Mouse (Mus musculus) liver, embryonic 13.5 days (tissue): Measurements from ENCODE around the gene Klhl10. TPM values are rescaled to one million over a fixed set of nuclear protein-coding genes. Genes with fewer than 3 reads are reported as not detected.
A peak's percentile ranks its signal among the peaks of the same experiment; 100 is the strongest.

ENCODE experiments used
- ATAC-seq: fragments of 200-750 bp; cut with Nextera tagmentation; 2 replicates; pipeline ENCODE4 v1.8.0; 2017; ENCODE audit warnings: low read depth, mild to moderate bottlenecking, moderate number of reproducible peaks, moderate library complexity
- DNase-seq: peaks from one replicate; pipeline ENCODE4 v3.0.0; 2022
- H3K27ac ChIP-seq: fragments of 300-500 bp; sonication (generic); 2 replicates; pipeline ENCODE4 v1.5.1; 2015; ENCODE audit warnings: moderate library complexity, mild to moderate bottlenecking, inconsistent platforms
- H3K27me3 ChIP-seq: fragments of 300-500 bp; sonication (generic); 2 replicates; pipeline ENCODE4 v1.6.1; 2015; ENCODE audit warnings: mild to moderate bottlenecking, inconsistent platforms
- H3K36me3 ChIP-seq: fragments of 300-500 bp; sonication (generic); 2 replicates; pipeline ENCODE4 v1.6.1; 2015; ENCODE audit warnings: mild to moderate bottlenecking, inconsistent platforms
- H3K4me1 ChIP-seq: fragments of 300-500 bp; sonication (generic); replicated peaks from 2 replicates; pipeline ENCODE4 v1.6.1; 2015; ENCODE audit warnings: inconsistent platforms
- H3K4me2 ChIP-seq: fragments of 300-500 bp; sonication (generic); 2 replicates; pipeline ENCODE4 v1.6.1; 2015; ENCODE audit warnings: inconsistent platforms, mild to moderate bottlenecking, moderate library complexity
- H3K4me3 ChIP-seq: fragments of 300-500 bp; sonication (generic); replicated peaks from 2 replicates; pipeline ENCODE4 v1.5.1; 2015; ENCODE audit warnings: mild to moderate bottlenecking, inconsistent platforms
- H3K9ac ChIP-seq: fragments of 300-500 bp; sonication (generic); 2 replicates; pipeline ENCODE4 v1.6.1; 2015; ENCODE audit warnings: mild to moderate bottlenecking, inconsistent platforms
- H3K9me3 ChIP-seq: fragments of 300-500 bp; sonication (generic); replicated peaks from 2 replicates; pipeline ENCODE4 v1.6.1; 2016; ENCODE audit warnings: inconsistent platforms
- WGBS: fragments of 180-500 bp; shearing (Covaris S2); methylation state at CpG from one replicate; pipeline ENCODE4 v1.1.7; 2015; ENCODE audit not compliant: insufficient replicate concordance; 5-methylcytosine and 5-hydroxymethylcytosine counted together
- polyA plus RNA-seq: library from polyadenylated mRNA; unstranded; fragments of >200 nt; fragmentation: Nextera tagmentation; extraction: Ambion mirVana; gene quantifications from 2 replicates; pipeline ENCODE4 v1.2.1, GENCODE M21; 2015

Klhl10 gene
- polyA plus RNA-seq, 1 experiment from 2014 or later = 0.24 TPM

DNA sequence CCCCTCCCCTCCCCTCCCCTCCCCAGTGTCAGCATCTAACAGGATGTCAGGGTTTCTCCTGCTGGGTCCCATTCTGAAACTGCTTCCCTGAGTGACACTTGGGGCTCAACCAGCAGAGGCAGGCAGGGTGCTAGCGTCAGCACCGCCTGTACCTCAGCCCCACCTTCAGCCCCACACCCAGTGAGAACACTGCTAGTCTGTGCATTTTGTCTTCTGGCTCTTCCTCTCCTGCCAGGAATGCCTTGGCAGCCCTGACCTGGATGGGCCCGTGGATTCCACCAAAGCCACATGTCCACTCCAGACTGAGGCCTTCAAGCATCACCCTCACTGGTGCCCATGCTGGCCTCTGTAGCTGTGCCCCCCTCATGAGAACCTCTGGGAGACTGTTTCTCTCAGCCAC is 32.0 kb upstream of the Klhl10 start:
- DNase-seq (no peak), ATAC-seq (no peak)
- no peak overlapping the region for H3K9ac ChIP-seq
- peaks cover 13% of the 10 kb centered on the region for H3K4me1 ChIP-seq
- WGBS = 63% methylated on average over 3 of the region's 3 CpGs
- no peaks in the 10 kb centered on the region for H3K36me3 ChIP-seq
- H3K9me3 ChIP-seq = no peaks in the 10 kb centered on the region
- no peak overlapping the region for H3K4me2 ChIP-seq
- H3K4me3 ChIP-seq = no peak overlapping the region
- no peak overlapping the region for H3K27ac ChIP-seq
- peaks cover 25% of the 10 kb centered on the region for H3K27me3 ChIP-seq

DNA sequence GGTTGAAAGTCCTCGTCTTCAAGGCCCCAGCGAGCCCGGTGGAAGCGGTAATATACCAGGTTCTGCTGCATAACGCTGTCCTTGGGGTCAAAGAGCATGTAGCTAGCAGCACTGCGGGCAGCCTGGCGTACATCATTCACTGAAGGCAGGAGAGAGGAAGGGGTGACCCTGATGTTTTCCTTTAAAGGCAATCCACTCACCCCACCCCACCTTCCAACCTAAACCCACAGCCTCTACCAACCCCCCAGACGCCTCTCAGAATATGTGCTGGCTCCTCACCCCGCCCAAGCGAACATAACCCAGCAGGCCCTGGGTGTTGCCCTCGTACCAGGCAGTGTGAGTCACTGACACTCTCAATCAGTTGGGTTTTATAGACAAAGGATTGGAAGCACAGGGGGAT is 30.0 kb upstream of the Klhl10 start:
- DNase-seq = no peak
- Histone ChIP-seq H3K9ac (no peak overlapping the region), H3K36me3 (no peaks in the 10 kb centered on the region), H3K4me3 (no peak overlapping the region), H3K27ac (no peak overlapping the region), H3K4me2 (no peak overlapping the region), H3K4me1 (peaks cover 18% of the 10 kb centered on the region), H3K9me3 (no peaks in the 10 kb centered on the region), H3K27me3 (peaks cover 46% of the 10 kb centered on the region)
- WGBS = 54% methylated on average over 11 of the region's 11 CpGs
- ATAC-seq = no peak

DNA sequence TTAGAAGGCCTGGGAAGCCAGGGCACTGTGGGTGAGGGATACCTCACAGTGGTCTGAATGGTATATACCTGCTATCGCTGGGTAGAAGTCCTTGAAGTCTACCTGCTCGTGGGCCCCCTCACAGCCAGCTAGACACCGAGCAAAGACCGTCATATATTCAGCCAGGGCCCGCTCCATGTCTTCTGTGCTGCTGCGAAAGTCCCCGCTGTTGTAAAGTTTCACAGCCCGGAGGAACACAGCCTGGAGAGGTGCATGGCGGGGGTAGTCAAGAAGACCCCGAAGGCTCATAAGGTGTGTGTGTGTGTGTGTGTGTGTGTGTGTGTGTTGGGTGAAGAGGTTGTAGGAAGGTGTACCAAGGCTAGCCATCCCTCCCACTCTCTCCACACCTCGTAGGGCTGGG is 28.2 kb upstream of the Klhl10 start:
- ATAC-seq (no peak), DNase-seq (no peak)
- Histone ChIP-seq H3K9ac (peak overlapping the region; percentile 55; the same call in 1 of the 2 replicates), H3K4me2 (peak overlapping the region; percentile 65), H3K4me1 (peaks cover 18% of the 10 kb centered on the region), H3K9me3 (no peaks in the 10 kb centered on the region), H3K27ac (no peak overlapping the region), H3K36me3 (no peaks in the 10 kb centered on the region), H3K27me3 (peaks cover 48% of the 10 kb centered on the region), H3K4me3 (peak overlapping the region; percentile 58)
- 60% methylated on average over 11 of the region's 11 CpGs for WGBS

DNA sequence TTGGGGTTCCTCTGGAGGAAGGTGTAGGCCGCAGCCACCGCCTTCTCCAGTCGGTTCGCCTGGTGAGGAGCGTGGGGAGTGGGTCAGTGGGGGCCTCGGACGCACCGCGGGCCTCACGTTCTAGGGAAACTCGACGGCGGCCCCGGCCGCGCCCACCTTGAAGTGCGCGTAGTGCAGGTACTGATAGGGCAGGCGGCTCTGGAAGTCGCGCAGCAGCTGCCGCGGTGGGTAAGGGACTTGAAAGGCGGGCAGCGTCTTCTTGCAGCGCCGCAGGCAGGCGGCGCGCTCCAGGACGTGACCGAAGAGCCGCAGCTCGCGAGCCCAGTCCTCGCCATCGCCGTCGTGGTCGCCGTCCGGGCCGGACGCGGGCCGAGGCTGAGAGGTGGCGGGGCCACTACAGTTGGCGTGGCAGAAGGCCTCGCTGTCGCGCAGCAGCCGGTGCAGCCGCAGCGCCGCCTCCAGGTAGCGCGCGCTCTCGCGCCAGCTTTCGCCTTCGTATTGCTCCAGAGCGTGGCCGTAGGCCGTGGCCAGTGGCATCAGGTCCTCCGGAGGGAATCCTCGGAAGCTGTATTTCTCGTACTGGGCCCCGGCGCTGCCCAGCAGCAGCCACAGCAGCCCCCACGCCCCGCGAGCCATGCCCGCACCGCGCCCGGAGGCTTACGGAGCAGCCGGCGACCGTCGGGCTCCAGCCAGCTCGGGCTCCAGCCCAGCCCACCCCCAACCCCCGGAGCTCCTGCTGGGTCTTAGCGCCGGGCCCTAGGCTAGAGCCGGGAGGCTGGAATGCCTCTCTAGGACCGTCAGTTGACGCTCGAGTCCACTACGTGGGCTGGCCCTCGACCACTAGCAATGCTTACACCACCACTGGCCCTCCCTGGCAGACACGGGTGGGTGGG is 27.4 kb upstream of the Klhl10 start, which contains the start of gene P3h4:
Gene P3h4 (minus strand): TSS at position 816 of the 893 bp plus-strand sequence.
- Histone ChIP-seq H3K9me3 (no peaks in the 10 kb centered on the region), H3K9ac (peak within 1 kb of the TSS; percentile 55), H3K4me2 (peak within 1 kb of the TSS; percentile 65), H3K4me3 (peak within 1 kb of the TSS; percentile 58), H3K4me1 (peaks cover 18% of the 10 kb centered on the region), H3K27ac (peak within 1 kb of the TSS; percentile 39), H3K36me3 (no peaks in the 10 kb centered on the region), H3K27me3 (peaks cover 48% of the 10 kb centered on the region)
- WGBS = 3% methylated on average over 93 of the region's 93 CpGs
- ATAC-seq = peak; percentile 78
- DNase-seq = peak; percentile 29

DNA sequence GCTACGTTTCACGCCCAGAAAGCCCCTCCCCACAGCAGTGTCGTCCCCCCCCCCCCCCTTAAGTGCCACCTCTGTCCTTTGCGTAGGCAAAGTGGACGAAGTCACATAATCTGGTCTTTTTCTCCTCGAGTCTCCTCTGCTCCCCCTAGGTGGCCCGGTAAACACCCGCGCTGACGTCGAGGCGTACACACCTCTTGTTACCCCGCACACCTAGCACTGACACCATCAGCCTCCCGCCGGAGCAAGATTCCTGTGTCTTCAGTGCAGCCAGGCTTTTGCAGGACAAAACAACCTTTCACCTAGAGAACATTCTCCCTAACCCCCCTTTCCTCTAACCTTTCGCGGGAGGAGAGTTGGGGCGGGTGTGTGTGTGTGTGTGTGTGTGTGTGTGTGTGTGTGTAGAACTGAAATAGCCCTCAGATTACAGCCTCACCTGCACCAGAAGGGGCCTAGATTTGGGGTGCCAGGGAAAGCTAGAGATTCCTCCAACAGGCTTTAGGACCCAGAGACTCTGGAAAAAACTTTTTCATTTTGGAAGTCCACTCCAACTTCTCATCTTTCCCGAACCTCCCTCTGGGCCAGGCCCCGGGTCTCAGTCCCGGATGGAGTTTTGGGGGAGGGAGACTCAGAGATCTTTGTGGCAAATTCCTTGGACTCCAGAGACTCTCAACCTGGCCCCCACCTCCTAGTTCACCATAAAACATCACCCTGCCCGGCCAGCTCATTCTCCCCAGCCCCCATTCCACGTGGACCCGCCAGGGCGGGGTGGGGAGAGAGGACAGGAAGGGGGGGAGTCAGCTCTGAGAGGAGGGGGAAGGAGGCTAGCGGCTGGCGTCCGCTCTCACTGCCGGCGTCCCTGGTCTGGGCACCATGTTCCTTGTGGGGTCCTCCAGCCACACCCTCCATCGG is 26.5 kb upstream of the Klhl10 start, which contains the start of gene Fkbp10:
Gene Fkbp10 (plus strand): TSS at position 784 of the 909 bp plus-strand sequence.
- DNase-seq = no peak
- peak within 1 kb of the TSS; percentile 58 for H3K4me3 ChIP-seq
- peaks cover 18% of the 10 kb centered on the region for H3K4me1 ChIP-seq
- H3K27me3 ChIP-seq = peaks cover 48% of the 10 kb centered on the region
- no peaks in the 10 kb centered on the region for H3K9me3 ChIP-seq
- peak within 1 kb of the TSS; percentile 55 for H3K9ac ChIP-seq
- H3K27ac ChIP-seq = peak within 1 kb of the TSS; percentile 39
- H3K36me3 ChIP-seq = no peaks in the 10 kb centered on the region
- WGBS = 2% methylated on average over 30 of the region's 31 CpGs
- peak; percentile 37 for ATAC-seq
- peak within 1 kb of the TSS; percentile 65 for H3K4me2 ChIP-seq

DNA sequence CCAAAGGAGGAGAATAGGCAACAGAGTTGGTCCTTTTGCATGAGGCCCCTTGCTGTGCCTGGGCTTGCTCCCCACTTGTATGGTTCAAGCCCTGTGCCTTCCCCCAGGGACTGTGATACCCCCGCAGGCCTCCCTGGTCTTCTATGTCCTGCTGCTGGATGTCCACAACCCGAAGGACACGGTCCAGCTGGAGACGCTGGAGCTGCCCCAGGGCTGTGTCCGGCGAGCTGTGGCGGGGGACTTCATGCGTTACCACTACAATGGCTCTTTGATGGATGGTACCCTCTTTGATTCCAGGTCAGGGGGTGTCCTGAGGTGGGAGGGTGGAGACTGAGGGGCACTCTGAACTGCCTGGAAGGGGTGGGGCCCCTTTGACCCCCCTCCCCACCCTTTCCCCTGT is 20.2 kb upstream of the Klhl10 start:
- Histone ChIP-seq H3K9ac (no peak overlapping the region), H3K27ac (no peak overlapping the region), H3K4me3 (no peak overlapping the region), H3K4me1 (peaks cover 12% of the 10 kb centered on the region), H3K4me2 (no peak overlapping the region), H3K36me3 (no peaks in the 10 kb centered on the region; the same call in 1 of the 2 replicates), H3K9me3 (no peaks in the 10 kb centered on the region), H3K27me3 (peaks cover 5% of the 10 kb centered on the region)
- 77% methylated on average over 8 of the region's 8 CpGs for WGBS
- ATAC-seq = no peak
- DNase-seq = no peak

DNA sequence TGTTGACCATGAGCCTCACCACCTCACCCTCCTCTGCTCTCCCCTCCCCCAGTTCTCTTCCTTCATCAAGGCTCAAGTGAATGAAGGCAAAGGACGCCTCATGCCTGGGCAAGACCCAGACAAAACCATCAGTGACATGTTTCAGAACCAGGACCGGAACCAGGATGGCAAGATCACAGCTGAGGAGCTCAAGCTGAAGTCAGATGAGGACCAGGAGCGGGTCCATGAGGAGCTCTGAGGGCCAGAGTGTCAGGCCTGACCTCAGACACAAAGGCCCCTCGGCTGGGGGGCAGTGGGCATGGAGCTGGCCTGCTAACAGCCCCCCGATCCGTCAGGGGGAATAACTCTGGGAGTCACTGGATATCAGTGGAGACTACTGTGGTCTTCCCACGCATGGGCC is 17.9 kb upstream of the Klhl10 start:
- DNase-seq (no peak), ATAC-seq (no peak)
- no peak overlapping the region for H3K27ac ChIP-seq
- no peaks in the 10 kb centered on the region for H3K27me3 ChIP-seq
- H3K9me3 ChIP-seq = no peaks in the 10 kb centered on the region
- H3K36me3 ChIP-seq = no peaks in the 10 kb centered on the region; the same call in 1 of the 2 replicates
- no peak overlapping the region for H3K4me3 ChIP-seq
- WGBS = 73% methylated on average over 7 of the region's 7 CpGs
- H3K9ac ChIP-seq = no peak overlapping the region
- no peak overlapping the region for H3K4me2 ChIP-seq
- H3K4me1 ChIP-seq = peaks cover 12% of the 10 kb centered on the region

DNA sequence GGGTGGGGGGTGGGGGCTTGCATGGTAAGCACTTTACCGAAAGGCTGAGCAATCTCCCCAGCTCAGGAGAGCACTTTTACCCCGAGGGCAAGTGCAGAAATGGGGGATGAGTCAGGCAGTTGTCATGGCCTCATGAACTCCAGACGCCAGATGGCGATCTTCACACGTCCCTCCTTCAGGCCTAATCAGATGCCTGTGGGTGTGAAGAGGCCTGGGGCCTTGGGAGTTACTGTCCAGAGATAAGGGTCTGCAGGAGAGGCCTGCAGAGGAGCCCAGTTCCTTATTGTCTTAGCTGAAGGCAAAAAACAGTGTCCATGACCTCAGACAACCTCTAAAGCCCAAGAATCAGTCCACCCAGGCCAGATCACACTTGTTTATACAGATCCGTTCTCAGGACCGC is 15.9 kb upstream of the Klhl10 start:
- H3K4me1 ChIP-seq = peaks cover 12% of the 10 kb centered on the region
- no peaks in the 10 kb centered on the region for H3K9me3 ChIP-seq
- no peak overlapping the region for H3K9ac ChIP-seq
- WGBS = 17% methylated on average over 7 of the region's 7 CpGs
- DNase-seq (peak; percentile 74), ATAC-seq (peak; percentile 63)
- no peak overlapping the region for H3K27ac ChIP-seq
- no peak overlapping the region for H3K4me3 ChIP-seq
- H3K27me3 ChIP-seq = no peaks in the 10 kb centered on the region
- no peak overlapping the region for H3K4me2 ChIP-seq
- peaks cover 8% of the 10 kb centered on the region; the same call in 1 of the 2 replicates for H3K36me3 ChIP-seq

DNA sequence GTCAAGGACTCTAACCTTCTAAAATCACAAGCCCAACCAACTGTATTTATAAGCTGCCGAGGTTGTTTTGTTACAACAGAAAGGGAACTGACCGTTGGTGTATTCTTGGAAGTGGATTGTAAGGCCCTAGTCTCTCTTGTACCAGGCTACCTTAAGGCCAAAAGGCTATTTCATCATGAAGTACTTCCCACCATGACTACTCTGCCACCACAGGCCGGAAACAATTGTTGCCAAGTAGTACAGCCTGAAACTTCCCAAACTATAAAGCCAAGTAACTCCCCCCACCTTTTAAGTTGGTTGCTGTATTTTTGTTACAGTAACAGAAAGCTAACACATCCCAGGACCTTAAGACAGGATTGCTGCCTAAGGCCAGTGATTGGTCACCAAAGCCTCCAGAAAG is 14.9 kb upstream of the Klhl10 start:
- Histone ChIP-seq H3K4me3 (no peak overlapping the region), H3K9me3 (no peaks in the 10 kb centered on the region), H3K9ac (no peak overlapping the region), H3K27ac (no peak overlapping the region), H3K4me1 (peaks cover 12% of the 10 kb centered on the region), H3K36me3 (peaks cover 12% of the 10 kb centered on the region; the same call in 1 of the 2 replicates), H3K4me2 (no peak overlapping the region), H3K27me3 (no peaks in the 10 kb centered on the region)
- ATAC-seq = no peak
- WGBS = 56% methylated on average over 3 of the region's 3 CpGs
- no peak for DNase-seq

DNA sequence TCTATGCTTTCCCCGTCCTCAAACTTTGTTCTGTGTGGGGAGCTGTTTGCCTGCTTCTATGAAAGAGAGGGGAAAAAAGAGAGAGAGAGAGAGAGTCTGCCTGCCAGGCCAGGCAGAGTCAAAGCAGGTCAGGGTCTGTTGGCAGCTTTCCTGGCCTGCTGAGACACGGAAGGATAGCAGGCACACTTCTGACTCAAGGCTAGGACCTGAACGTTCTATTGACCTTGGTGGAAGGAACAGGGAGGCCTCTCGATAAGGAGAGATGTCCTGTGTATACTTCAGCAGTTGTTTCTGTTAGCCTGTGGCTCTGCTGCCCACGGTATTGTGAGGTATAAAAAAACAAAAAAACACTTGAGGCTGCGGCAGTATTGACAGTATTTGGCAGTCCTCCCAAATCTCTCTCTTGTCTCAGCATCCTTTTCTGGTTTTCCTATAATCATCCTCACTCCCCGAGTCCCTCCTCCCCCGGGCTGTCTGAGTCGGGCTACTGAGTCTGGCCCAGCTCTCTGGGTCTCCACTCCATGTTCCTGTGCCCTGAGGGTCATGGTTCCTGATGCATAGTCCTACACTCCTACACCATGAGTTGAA is 13.0 kb upstream of the Klhl10 start:
- Histone ChIP-seq H3K27ac (no peak overlapping the region), H3K36me3 (peaks cover 14% of the 10 kb centered on the region), H3K4me1 (peaks cover 15% of the 10 kb centered on the region), H3K9ac (no peak overlapping the region), H3K4me2 (no peak overlapping the region), H3K9me3 (no peaks in the 10 kb centered on the region), H3K4me3 (no peak overlapping the region), H3K27me3 (no peaks in the 10 kb centered on the region)
- ATAC-seq (no peak), DNase-seq (no peak)
- WGBS = 64% methylated on average over 9 of the region's 9 CpGs

DNA sequence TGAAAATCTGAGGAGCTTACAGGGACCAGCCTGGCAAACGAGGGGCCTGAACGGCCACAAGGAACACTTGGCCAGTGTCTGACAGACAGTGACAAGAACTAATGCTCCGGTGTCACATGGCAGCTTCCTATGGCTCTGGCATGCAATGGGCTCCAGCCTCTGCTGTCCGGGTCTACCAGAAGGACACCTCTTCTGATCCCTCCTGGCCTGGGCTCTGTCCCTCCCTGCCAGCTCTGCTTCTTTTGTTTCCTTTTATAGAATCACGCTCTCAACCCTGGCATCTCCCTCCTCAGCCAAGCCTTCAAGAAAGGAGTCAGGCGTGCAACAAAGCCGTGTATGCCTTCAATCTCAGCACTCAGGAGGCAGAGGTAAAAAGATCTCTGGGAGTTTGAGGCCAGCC is 11.7 kb upstream of the Klhl10 start:
- DNase-seq = no peak
- 87% methylated on average over 7 of the region's 7 CpGs for WGBS
- H3K4me1 ChIP-seq = peaks cover 15% of the 10 kb centered on the region
- no peak overlapping the region for H3K27ac ChIP-seq
- no peaks in the 10 kb centered on the region for H3K27me3 ChIP-seq
- H3K9me3 ChIP-seq = no peaks in the 10 kb centered on the region
- H3K4me3 ChIP-seq = no peak overlapping the region
- no peak for ATAC-seq
- peaks cover 14% of the 10 kb centered on the region for H3K36me3 ChIP-seq
- no peak overlapping the region for H3K4me2 ChIP-seq
- no peak overlapping the region for H3K9ac ChIP-seq
